Mouse (Mus musculus) kidney, embryonic 14.5 days (tissue): ENCODE data around the gene Gm17349. TPM values are rescaled to one million over a fixed set of nuclear protein-coding genes. Genes with fewer than 3 reads are reported as not detected.

ENCODE experiments used
- ATAC-seq: fragments of 200-750 bp; cut with Nextera tagmentation; 2 replicates; pipeline ENCODE4 v1.8.0; 2017; ENCODE audit warnings: moderate number of reproducible peaks, mild to moderate bottlenecking, moderate TSS enrichment, moderate library complexity; ENCODE audit not compliant: low FRiP score, low TSS enrichment
- H3K27ac ChIP-seq: fragments of 300-500 bp; sonication (generic); 2 replicates; pipeline ENCODE4 v1.5.1; 2014; ENCODE audit warnings: low read depth, mild to moderate bottlenecking, low read length, moderate library complexity, mixed read lengths
- H3K27me3 ChIP-seq: fragments of 300-500 bp; sonication (generic); 2 replicates; pipeline ENCODE4 v1.6.1; 2014; ENCODE audit warnings: mild to moderate bottlenecking, low read length; ENCODE audit not compliant: control insufficient read depth, insufficient read depth
- H3K36me3 ChIP-seq: fragments of 300-500 bp; sonication (generic); 2 replicates; pipeline ENCODE4 v1.6.1; 2014; ENCODE audit warnings: low read length, mixed read lengths; ENCODE audit not compliant: control insufficient read depth, insufficient read depth
- H3K4me1 ChIP-seq: fragments of 300-500 bp; sonication (generic); 2 replicates; pipeline ENCODE4 v1.6.1; 2014; ENCODE audit warnings: low read length, mixed read lengths; ENCODE audit not compliant: control insufficient read depth, insufficient read depth
- H3K4me2 ChIP-seq: fragments of 300-500 bp; sonication (generic); replicated peaks from 2 replicates; pipeline ENCODE4 v1.6.1; 2014; ENCODE audit warnings: low read depth, mild to moderate bottlenecking, low read length
- H3K4me3 ChIP-seq: fragments of 300-500 bp; sonication (generic); 2 replicates; pipeline ENCODE4 v1.5.1; 2014; ENCODE audit warnings: mild to moderate bottlenecking, low read length
- H3K9ac ChIP-seq: fragments of 300-500 bp; sonication (generic); 2 replicates; pipeline ENCODE4 v1.6.1; 2014; ENCODE audit warnings: low read depth, mild to moderate bottlenecking, low read length, moderate library complexity
- H3K9me3 ChIP-seq: fragments of 300-500 bp; sonication (generic); 2 replicates; pipeline ENCODE4 v1.6.1; 2016; ENCODE audit warnings: low read length; ENCODE audit not compliant: control insufficient read depth
- WGBS: fragments of 180-500 bp; shearing (Covaris S2); extraction: QIAGEN DNeasy Blood & Tissue Kit; methylation state at CpG from one replicate; pipeline ENCODE4 v1.1.7; 2014; 5-methylcytosine and 5-hydroxymethylcytosine counted together
- polyA plus RNA-seq: library from polyadenylated mRNA; unstranded; fragments of >200 nt; fragmentation: Nextera tagmentation; extraction: Ambion mirVana; gene quantifications from 2 replicates; pipeline ENCODE4 v1.2.1, GENCODE M21; 2014

Gene Gm17349
- polyA plus RNA-seq, 1 experiment from 2014 or later: not detected

DNA sequence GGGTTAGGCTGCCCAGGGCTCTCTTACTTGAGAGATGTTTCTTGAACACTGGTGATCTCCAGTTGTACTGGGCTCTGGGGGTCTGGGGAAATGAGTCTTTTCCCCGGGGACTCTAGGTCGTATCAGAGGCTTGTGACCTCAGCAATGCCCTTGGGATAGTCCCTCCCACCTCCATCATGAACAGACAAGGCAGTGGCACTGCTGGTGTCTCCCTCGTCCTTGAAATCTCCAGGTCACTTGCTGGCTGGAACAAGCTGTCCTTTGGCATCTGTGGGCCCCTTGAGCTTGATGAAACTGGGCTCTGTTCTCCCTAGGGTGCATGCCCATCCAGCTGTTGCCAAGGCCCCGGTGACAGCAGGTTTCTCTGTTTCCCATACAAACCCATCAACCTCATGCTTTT is 8.9 kb upstream of the Gm17349 start:
- no peak overlapping the region for H3K9ac ChIP-seq
- H3K4me3 ChIP-seq: no peak overlapping the region
- no peaks in the 10 kb centered on the region for H3K27me3 ChIP-seq
- H3K36me3 ChIP-seq: peaks cover 56% of the 10 kb centered on the region
- H3K4me1 ChIP-seq: peaks cover 22% of the 10 kb centered on the region
- WGBS: 67% methylated on average over 4 of the region's 4 CpGs
- ATAC-seq: no peak
- H3K27ac ChIP-seq: no peak overlapping the region
- H3K4me2 ChIP-seq: no peak overlapping the region
- no peaks in the 10 kb centered on the region for H3K9me3 ChIP-seq

DNA sequence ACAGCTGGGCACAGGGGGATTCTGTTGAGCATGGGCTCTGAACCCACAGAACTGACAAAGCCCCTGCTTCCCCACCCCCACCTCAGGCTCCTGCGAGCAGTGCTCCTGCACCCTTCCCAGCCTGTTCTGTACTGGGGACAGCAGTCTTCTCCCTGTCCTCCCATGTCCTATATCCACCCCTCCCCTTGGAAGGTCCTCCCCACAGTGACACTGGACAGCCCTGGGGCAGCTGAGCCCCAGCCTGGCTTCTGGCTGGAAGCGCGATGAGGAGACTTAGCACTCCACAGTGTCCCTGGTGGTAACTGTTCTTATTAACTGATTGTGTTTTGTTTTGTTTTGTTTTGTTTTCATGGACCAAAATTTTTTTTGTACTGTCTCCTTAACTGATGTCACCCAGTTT is 8.3 kb upstream of the Gm17349 start:
- H3K9ac ChIP-seq: no peak overlapping the region
- no peak overlapping the region for H3K27ac ChIP-seq
- 83% methylated on average over 3 of the region's 3 CpGs for WGBS
- H3K27me3 ChIP-seq: no peaks in the 10 kb centered on the region
- peaks cover 63% of the 10 kb centered on the region for H3K36me3 ChIP-seq
- no peaks in the 10 kb centered on the region for H3K9me3 ChIP-seq
- ATAC-seq: no peak
- H3K4me2 ChIP-seq: no peak overlapping the region
- peaks cover 22% of the 10 kb centered on the region for H3K4me1 ChIP-seq
- no peak overlapping the region for H3K4me3 ChIP-seq

DNA sequence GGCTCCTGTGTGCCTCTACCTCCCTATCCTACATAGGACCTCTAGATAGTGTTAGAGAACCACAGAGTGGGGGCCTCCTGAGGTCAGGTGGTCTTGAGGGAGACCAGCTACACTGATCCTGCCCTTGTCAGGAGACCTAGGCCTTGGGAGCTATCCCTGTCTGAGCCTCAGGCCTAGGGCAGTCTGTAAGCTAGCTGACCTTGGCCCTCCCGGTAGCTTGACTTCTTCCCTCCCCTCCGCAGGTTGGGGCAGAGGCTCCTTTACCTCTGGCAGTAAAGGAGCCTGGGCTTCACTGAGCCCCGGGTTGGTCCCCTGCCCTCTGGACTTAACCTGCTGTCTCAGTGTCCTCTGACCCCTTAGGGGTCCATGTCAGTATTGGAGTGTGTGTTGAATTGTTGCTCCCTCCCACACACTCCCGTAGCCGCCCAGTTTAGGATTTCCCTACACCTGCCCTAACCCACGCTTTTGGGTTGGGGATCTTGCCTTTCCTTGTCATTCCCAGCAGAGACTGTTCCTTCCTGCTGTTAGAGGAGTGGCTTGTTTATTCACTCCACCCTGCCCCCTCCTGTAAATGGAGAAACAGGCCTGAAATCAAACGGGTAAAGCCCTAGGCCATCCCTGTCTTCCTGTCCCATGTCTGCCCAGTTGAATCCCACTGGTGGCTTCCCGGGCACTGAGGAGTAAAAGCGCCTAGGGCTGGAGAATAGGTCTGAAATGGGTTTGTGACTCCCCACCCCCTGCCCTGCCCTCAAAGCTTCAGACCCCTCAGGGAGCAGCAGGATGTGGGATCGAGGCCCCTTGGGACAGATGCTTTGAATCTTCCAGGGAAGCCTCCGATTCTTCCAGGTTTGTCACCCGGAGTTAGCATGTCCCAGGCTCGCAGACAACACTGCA is 7.6 kb upstream of the Gm17349 start:
- no peaks in the 10 kb centered on the region for H3K9me3 ChIP-seq
- no peaks in the 10 kb centered on the region for H3K27me3 ChIP-seq
- no peak overlapping the region for H3K4me3 ChIP-seq
- peaks cover 69% of the 10 kb centered on the region for H3K36me3 ChIP-seq
- no peak overlapping the region for H3K4me2 ChIP-seq
- WGBS: 55% methylated on average over 13 of the region's 13 CpGs
- no peak overlapping the region for H3K27ac ChIP-seq
- H3K4me1 ChIP-seq: peaks cover 18% of the 10 kb centered on the region
- no peak for ATAC-seq
- no peak overlapping the region for H3K9ac ChIP-seq

DNA sequence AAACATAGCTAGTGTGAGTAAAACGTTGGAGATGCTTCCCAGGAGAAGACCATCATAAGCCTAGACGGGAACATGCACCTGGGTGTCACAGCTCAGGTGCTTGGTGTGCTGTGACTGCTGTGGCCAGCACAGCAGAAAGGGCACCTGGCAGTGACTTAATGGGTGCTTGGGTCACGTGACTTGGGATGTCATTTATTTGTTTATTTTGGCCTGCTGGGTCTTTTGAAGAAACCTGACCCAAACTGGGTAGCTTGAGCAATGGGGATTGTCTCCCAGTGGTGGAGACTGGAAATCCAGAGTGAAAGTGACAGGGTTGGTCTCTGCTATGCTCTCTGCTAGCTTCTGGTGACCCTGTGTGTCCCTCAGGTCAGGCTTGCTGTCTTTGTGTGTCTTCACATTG is 6.2 kb upstream of the Gm17349 start:
- Histone ChIP-seq H3K27ac (no peak overlapping the region), H3K36me3 (peaks cover 83% of the 10 kb centered on the region), H3K9me3 (no peaks in the 10 kb centered on the region), H3K4me1 (peaks cover 11% of the 10 kb centered on the region), H3K27me3 (no peaks in the 10 kb centered on the region), H3K9ac (no peak overlapping the region), H3K4me3 (no peak overlapping the region), H3K4me2 (no peak overlapping the region)
- 51% methylated on average over 3 of the region's 3 CpGs for WGBS
- no peak for ATAC-seq

DNA sequence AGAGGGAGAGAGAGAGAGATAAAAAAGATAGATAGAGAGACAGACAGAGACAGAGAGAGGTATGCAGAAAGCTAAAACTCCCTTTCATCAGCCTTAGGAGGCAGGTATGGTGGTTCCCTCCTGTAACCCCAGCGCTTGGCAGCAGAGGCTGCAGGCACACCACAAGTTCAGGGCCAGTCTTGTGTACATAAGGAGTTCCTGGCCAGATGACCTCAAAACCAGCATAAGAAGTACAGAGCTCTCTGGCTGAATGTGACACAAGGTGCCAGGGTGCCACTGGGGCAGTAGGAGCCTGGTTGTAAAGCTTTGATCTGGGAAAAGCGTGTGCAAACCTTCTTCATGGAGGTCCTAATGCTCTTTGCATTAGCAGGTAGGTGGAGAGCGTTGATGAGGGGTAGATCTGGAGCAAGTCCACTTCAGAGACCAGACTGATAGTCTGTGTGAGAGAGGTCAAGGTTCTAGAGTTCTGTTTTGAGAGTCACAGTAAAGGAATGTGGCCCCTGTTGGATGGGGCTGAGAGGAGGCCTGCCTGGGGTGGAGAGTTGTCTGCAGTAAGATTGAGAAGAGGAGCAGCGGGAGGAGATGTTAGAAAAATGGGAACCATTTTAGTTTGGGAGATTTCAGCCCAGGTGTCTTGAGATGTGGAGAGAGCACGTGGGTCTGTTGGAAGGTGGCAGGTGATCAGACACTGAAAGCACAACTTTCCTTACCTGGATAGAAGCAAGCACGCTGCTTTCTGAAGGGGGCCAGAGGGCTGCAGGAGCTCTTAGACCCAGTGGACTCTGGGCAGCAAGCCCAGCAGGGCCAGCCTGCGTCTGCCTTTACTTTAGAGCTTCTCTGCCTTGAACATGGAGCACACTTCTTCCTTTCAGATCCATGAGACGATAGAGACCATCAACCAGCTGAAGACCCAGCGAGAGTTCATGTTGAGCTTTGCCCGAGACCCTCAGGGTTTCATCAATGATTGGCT is 5.2 kb upstream of the Gm17349 start:
- no peak for ATAC-seq
- H3K4me1 ChIP-seq: peaks cover 2% of the 10 kb centered on the region
- no peaks in the 10 kb centered on the region for H3K27me3 ChIP-seq
- no peak overlapping the region for H3K4me2 ChIP-seq
- H3K9me3 ChIP-seq: no peaks in the 10 kb centered on the region
- 92% methylated on average over 10 of the region's 10 CpGs for WGBS
- H3K4me3 ChIP-seq: no peak overlapping the region
- no peak overlapping the region for H3K27ac ChIP-seq
- H3K36me3 ChIP-seq: peaks cover 90% of the 10 kb centered on the region
- no peak overlapping the region for H3K9ac ChIP-seq

DNA sequence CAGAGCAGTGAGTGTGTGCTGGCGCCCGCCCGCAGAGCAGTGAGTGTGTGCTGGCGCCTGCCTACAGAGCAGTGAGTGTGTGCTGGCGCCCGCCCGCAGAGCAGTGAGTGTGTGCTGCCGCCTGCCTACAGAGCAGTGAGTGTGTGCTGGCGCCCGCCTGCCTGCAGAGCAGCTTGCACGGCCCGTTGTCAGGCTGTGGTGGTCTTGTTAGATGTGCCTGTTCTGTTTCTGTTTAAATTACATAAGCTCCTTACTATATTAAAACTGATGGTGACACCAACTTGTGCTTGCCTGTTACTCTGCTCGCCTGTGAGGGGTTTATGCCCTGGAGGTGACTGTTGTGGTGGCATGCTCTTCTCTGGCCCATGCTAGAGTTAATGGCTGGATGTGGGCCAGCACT is 2.9 kb upstream of the Gm17349 start:
- ATAC-seq: no peak
- Histone ChIP-seq H3K27me3 (no peaks in the 10 kb centered on the region), H3K4me1 (peaks cover 1% of the 10 kb centered on the region; the same call in 1 of the 2 replicates), H3K27ac (no peak overlapping the region), H3K9me3 (no peaks in the 10 kb centered on the region), H3K9ac (no peak overlapping the region), H3K36me3 (peaks cover 92% of the 10 kb centered on the region), H3K4me2 (no peak overlapping the region), H3K4me3 (no peak overlapping the region)
- WGBS: 96% methylated on average over 13 of the region's 13 CpGs

DNA sequence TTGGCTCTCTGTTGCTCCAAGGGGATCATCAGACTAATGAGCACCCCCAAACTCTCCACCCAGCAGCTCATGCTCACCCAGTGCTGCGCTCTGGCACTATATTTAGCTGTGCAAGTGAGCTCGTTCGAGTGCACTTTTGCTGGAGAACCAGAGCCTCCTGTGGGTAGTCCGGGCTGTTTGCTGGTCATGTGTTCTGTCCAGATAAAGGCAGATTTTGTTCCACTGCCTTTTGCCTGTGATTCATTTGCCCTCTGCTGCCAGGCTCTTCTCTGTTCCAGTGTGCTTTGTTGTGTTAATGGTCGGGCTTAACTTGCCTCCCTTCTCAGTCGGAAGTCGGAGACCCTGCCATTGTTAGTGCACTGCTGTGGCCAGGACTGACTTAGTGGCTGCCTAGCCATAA is 409 bp downstream of the Gm17349 start:
- Histone ChIP-seq H3K36me3 (peaks cover 59% of the 10 kb centered on the region), H3K4me2 (no peak overlapping the region)

DNA sequence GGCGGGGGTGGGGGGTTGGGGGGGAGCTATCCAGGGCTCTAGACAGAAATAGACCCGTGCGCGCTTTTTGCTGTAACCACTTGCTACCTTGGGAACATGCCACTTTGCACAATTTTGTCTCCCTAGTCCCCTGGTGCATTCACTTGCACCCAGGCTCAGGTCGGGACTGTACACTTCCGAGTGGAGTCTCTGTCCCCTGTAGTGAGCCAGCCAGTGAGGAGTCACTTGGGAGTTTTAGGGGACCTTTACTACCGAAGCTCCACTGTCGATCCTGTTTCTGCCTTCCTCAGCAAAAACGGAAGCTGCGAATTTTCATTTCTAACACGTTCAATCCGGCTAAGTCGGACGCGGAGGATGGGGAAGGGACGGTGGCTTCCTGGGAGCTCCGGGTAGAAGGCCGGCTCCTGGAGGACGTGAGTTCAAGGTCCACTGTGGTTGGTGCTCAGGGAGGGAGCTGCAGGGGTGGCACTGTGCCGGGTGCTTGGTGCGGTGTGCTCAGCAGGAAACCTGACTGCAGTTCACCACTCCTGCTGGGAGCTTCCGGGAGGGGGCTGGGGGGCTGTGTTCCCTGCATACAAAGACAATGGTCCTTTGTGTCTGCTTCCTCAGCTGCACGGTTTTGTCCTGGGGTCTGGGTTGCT is 1.1 kb downstream of the Gm17349 start:
- Histone ChIP-seq H3K4me1 (peaks cover 6% of the 10 kb centered on the region; the same call in 1 of the 2 replicates), H3K27me3 (no peaks in the 10 kb centered on the region), H3K4me2 (no peak overlapping the region; the same call in 1 of the 2 replicates), H3K9me3 (no peaks in the 10 kb centered on the region), H3K9ac (peak overlapping the region; percentile 2; the same call in 1 of the 2 replicates), H3K36me3 (peaks cover 53% of the 10 kb centered on the region), H3K27ac (peak overlapping the region; percentile 55; the same call in 1 of the 2 replicates), H3K4me3 (no peak overlapping the region)
- no peak for ATAC-seq
- WGBS: 48% methylated on average over 23 of the region's 23 CpGs

More for the DNA sequence above, 409 bp downstream of the Gm17349 start:
- Histone ChIP-seq H3K4me3 (no peak overlapping the region), H3K4me1 (peaks cover 6% of the 10 kb centered on the region; the same call in 1 of the 2 replicates), H3K27me3 (no peaks in the 10 kb centered on the region), H3K9me3 (no peaks in the 10 kb centered on the region), H3K27ac (no peak overlapping the region), H3K9ac (no peak overlapping the region)
- WGBS: 69% methylated on average over 7 of the region's 7 CpGs
- ATAC-seq: no peak
